In the genomic region with DNA sequence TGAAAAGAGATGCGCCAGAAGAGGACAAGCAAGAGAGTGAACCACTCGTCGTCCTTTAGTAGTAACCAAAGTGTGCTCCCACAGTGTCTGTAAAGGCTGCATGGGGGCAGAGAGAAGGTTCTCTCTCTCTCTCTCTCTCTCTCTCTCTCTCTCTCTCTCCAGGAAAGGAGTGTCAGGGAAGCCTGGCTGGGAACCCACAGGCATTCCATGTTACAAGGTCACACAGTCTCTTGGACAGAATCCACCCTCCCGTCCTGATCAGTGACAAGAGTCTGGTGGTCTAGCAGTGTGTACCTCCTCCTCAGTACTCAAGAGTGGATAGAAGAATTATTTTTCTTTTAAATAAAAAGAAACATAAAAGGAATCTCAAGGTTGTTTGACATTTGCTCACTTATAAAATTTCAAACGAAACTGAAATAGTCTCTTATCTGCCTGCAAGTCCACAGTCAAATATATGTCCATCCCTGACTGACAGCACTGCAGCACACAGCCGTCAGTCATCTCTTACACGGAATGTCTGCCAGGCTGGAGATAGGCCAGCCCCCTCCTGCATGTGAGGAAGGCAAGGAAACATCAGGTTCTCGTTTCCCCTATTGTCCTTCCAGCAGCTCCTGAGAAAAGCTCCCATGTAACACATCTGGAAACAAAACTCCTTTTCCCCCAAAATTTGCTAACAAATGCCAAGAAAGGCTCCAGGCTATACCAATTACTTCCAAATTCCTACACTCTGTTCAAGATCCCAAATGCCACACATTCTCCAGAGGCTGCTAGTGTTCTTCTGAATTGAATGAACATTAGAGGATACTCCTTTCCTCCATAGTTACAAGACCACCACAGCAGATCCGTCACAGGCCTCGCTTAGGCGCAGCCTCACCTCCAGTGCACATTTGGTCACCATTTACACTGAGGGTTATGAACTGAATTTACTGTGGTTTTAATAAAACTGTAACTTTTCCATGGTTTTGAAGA, we compare ENCODE assay signal across 13 mouse cellular contexts.
A peak's percentile ranks its signal among the peaks of the same experiment; 100 is the strongest.
DNase-seq lines count a peak whose midpoint lies in the region; ATAC-seq and TF ChIP-seq lines count a peak whose summit lies in the region.
"Had no signal": no experiment of that assay in that cellular context is flagged by ENCODE, and none has a peak within 500 bp of the region (broad histone marks: within the 10 kb centered on the region; RNA-seq: fewer than 3 reads in every experiment).

No protein-coding gene starts in this region.

- WGBS in limb, embryonic 13.5 days, result 48% methylated on average over 11 of the region's 11 CpGs
- WGBS in midbrain, postnatal 0 days, result 71% methylated on average over 11 of the region's 11 CpGs
- WGBS in intestine, postnatal 0 days, result 69% methylated on average over 11 of the region's 11 CpGs

- no peaks in the 10 kb centered on the region for H3K36me3 ChIP-seq in limb, embryonic 13.5 days
- H3K36me3 ChIP-seq in midbrain, postnatal 0 days (ENCODE audit: insufficient read depth, low read length), result no peaks in the 10 kb centered on the region
- no peaks in the 10 kb centered on the region for H3K36me3 ChIP-seq in intestine, postnatal 0 days (ENCODE audit: control insufficient read depth, insufficient read depth)

- no peak for ATAC-seq in limb, embryonic 13.5 days (ENCODE audit: low FRiP score, low read depth)
- ATAC-seq in megakaryocyte, adult 5-6 weeks (ENCODE audit: poor library complexity, severe bottlenecking), result no peak
- ATAC-seq in midbrain, postnatal 0 days (ENCODE audit: low FRiP score), result no peak
- no peak for ATAC-seq in intestine, postnatal 0 days
- ATAC-seq: forebrain, postnatal 0 days had no signal

- H3K9me3 ChIP-seq in limb, embryonic 13.5 days, result no peaks in the 10 kb centered on the region
- H3K9me3 ChIP-seq in midbrain, postnatal 0 days (ENCODE audit: low read length), result no peaks in the 10 kb centered on the region
- no peaks in the 10 kb centered on the region for H3K9me3 ChIP-seq in intestine, postnatal 0 days (ENCODE audit: control insufficient read depth)

- H3K27ac ChIP-seq in embryonic fibroblast, embryonic 13.5 days (ENCODE audit: insufficient read depth, low read length), result peak overlapping the region; percentile 50
- peak overlapping the region; percentile 33; the same call in 1 of the 2 replicates for H3K27ac ChIP-seq in limb, embryonic 13.5 days
- H3K27ac ChIP-seq in midbrain, postnatal 0 days (ENCODE audit: low read depth, low read length), result no peak overlapping the region
- H3K27ac ChIP-seq in intestine, postnatal 0 days (ENCODE audit: low read depth, low read length), result no peak overlapping the region
- H3K27ac ChIP-seq: liver, embryonic 14.5 days had no signal

- peak; percentile 25 for DNase-seq in adrenal gland, postnatal 10 days
- no peak for DNase-seq in adrenal gland, adult 8-10 months
- peak; percentile 56 for DNase-seq in 3T3-L1 (ENCODE audit: low read depth, low spot score)
- DNase-seq in midbrain, postnatal 0 days (ENCODE audit: low spot score), result no peak
- DNase-seq: cerebellum, postnatal 25 days; forebrain, postnatal 0 days; kidney, adult 11 months; thymus, postnatal 25 days had no signal

- TF ChIP-seq POLR2A in embryonic fibroblast, embryonic 13.5 days (IDR thresholded peaks at IDR 0.05; ENCODE audit: low read depth, low read length), result no peak

- H3K4me1 ChIP-seq in embryonic fibroblast, embryonic 13.5 days (ENCODE audit: control insufficient read depth, insufficient read depth, low read length), result peaks cover 12% of the 10 kb centered on the region
- peaks cover 29% of the 10 kb centered on the region for H3K4me1 ChIP-seq in limb, embryonic 13.5 days
- H3K4me1 ChIP-seq in midbrain, postnatal 0 days (ENCODE audit: insufficient read depth, low read length), result no peaks in the 10 kb centered on the region
- H3K4me1 ChIP-seq in intestine, postnatal 0 days (replicated peaks; ENCODE audit: control insufficient read depth, insufficient read depth, low read length), result no peaks in the 10 kb centered on the region

- H3K27me3 ChIP-seq in limb, embryonic 13.5 days, result no peaks in the 10 kb centered on the region
- no peaks in the 10 kb centered on the region for H3K27me3 ChIP-seq in midbrain, postnatal 0 days (ENCODE audit: insufficient read depth, low read length)
- no peaks in the 10 kb centered on the region for H3K27me3 ChIP-seq in intestine, postnatal 0 days (replicated peaks; ENCODE audit: control insufficient read depth, insufficient read depth, low read length)

- H3K4me3 ChIP-seq in embryonic fibroblast, embryonic 13.5 days (ENCODE audit: insufficient read depth, low read length), result no peak overlapping the region
- no peak overlapping the region for H3K4me3 ChIP-seq in limb, embryonic 13.5 days
- no peak overlapping the region for H3K4me3 ChIP-seq in midbrain, postnatal 0 days (ENCODE audit: low read depth, low read length)
- no peak overlapping the region for H3K4me3 ChIP-seq in intestine, postnatal 0 days (ENCODE audit: low read depth, low read length)

- TF ChIP-seq CTCF in embryonic fibroblast, embryonic 13.5 days (IDR thresholded peaks at IDR 0.05; ENCODE audit: borderline replicate concordance, insufficient read depth, low read length), result no peak
- no peak for TF ChIP-seq CTCF in midbrain, postnatal 0 days (IDR thresholded peaks at IDR 0.05)
- no peak for TF ChIP-seq CTCF in intestine, postnatal 0 days (IDR thresholded peaks at IDR 0.05; ENCODE audit: low read depth)

- H3K9ac ChIP-seq in limb, embryonic 13.5 days, result no peak overlapping the region
- no peak overlapping the region for H3K9ac ChIP-seq in midbrain, postnatal 0 days (replicated peaks; ENCODE audit: low read length, poor library complexity, severe bottlenecking)
- H3K9ac ChIP-seq in intestine, postnatal 0 days (ENCODE audit: low read depth, low read length), result no peak overlapping the region
- H3K9ac ChIP-seq: forebrain, postnatal 0 days; liver, embryonic 14.5 days had no signal

- H3K4me2 ChIP-seq in limb, embryonic 13.5 days (replicated peaks), result no peak overlapping the region
- no peak overlapping the region for H3K4me2 ChIP-seq in midbrain, postnatal 0 days (ENCODE audit: low read depth, low read length, poor library complexity, severe bottlenecking)
- no peak overlapping the region for H3K4me2 ChIP-seq in intestine, postnatal 0 days (replicated peaks; ENCODE audit: low read depth)

Comparison
In these comparisons a context has a peak if more than half of its experiments do, and no peak if none do; other contexts are left out.
1. DNase-seq: peak in adrenal gland, postnatal 10 days (single experiment) and 3T3-L1 (single experiment); none in adrenal gland, adult 8-10 months (single experiment) and midbrain, postnatal 0 days (single experiment).
2. H3K27ac ChIP-seq: peak in embryonic fibroblast, embryonic 13.5 days (single experiment) and limb, embryonic 13.5 days (single experiment); none in midbrain, postnatal 0 days (single experiment) and intestine, postnatal 0 days (single experiment).